Mouse (Mus musculus) heart, adult 2 months (tissue): ENCODE measurements around the gene Cracr2a.

ENCODE experiments used
- CTCF ChIP-seq: fragments of 200-600 bp; IDR thresholded peaks from 2 replicates; pipeline ENCODE4 v1.8.1; 2022; ENCODE audit warnings: antibody characterized with exemption, mild to moderate bottlenecking, moderate library complexity
- EP300 ChIP-seq: fragments of 200-500 bp; IDR thresholded peaks from 2 replicates; pipeline ENCODE4 v1.6.1; 2011; ENCODE audit warnings: low read depth, low read length, control low read depth; ENCODE audit not compliant: insufficient read depth

DNA sequence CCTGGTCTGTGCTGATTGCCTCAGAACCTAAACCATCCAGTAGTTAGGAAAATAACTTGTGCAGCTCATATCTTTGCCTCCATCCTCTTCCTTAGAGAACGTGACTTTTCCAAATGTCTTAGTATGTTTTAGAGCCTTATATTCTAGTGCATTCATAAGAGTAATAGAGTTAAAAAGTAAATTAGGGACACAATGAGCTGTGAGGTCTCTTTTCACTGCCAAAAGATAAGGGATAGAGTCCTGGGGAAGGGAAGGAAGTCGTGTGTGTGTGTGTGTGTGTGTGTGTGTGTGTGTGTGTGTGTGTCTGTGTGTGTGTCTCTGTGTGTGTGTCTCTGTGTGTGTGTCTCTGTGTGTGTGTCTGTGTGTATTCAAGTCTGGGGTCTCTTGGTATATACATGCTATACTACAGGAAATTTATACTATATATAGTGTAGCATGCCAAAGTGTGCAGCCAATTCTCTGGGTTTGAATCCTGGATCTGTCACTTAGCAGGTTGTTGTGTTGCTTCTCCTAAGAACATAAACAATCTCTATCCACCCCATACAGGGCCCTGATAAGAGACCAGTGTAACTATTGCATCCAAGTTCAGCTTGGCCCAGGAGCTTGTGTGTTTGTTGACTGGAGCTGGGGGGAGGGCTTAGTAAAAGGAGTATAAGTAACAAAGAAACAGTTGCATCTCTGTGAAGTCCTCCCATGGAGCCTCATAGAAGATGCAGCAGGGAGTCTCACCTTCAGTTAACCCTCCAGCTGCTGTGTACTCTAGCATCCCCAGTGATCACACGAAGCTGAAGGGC, 29.5 kb upstream of the Cracr2a start:
- TF ChIP-seq CTCF, result no peak
- TF ChIP-seq EP300, result no peak
